Mouse (Mus musculus) midbrain, embryonic 14.5 days (tissue): ENCODE measurements around the gene Siah2. TPM values are rescaled to one million over a fixed set of nuclear protein-coding genes. Genes with fewer than 3 reads are reported as not detected.

Source experiments
- ATAC-seq: fragments of 200-750 bp; cut with Nextera tagmentation; 2 replicates; pipeline ENCODE4 v1.8.0; 2017; ENCODE audit warnings: moderate number of reproducible peaks, moderate library complexity; ENCODE audit not compliant: low FRiP score, low TSS enrichment
- DNase-seq: peaks from one replicate; pipeline ENCODE4 v3.0.0-alpha.2; 2015
- H3K27ac ChIP-seq: fragments of 300-500 bp; sonication (generic); replicated peaks from 2 replicates; pipeline ENCODE4 v1.5.1; 2014; ENCODE audit warnings: mild to moderate bottlenecking, low read depth, low read length, moderate library complexity
- H3K27me3 ChIP-seq: fragments of 300-500 bp; sonication (generic); 2 replicates; pipeline ENCODE4 v1.6.1; 2014; ENCODE audit warnings: low read length, control low read depth, mixed read lengths; ENCODE audit not compliant: control insufficient read depth, insufficient read depth
- H3K36me3 ChIP-seq: fragments of 300-500 bp; sonication (generic); 2 replicates; pipeline ENCODE4 v1.6.1; 2014; ENCODE audit warnings: low read length, control low read depth; ENCODE audit not compliant: control insufficient read depth, insufficient read depth
- H3K4me1 ChIP-seq: fragments of 300-500 bp; sonication (generic); 2 replicates; pipeline ENCODE4 v1.6.1; 2014; ENCODE audit warnings: mild to moderate bottlenecking, antibody characterized with exemption, low read length, control low read depth; ENCODE audit not compliant: control insufficient read depth, insufficient read depth
- H3K4me2 ChIP-seq: fragments of 300-500 bp; sonication (generic); 2 replicates; pipeline ENCODE4 v1.6.1; 2014; ENCODE audit warnings: mild to moderate bottlenecking, low read length, moderate library complexity
- H3K4me3 ChIP-seq: fragments of 300-500 bp; sonication (generic); replicated peaks from 2 replicates; pipeline ENCODE4 v1.5.1; 2014; ENCODE audit warnings: low read depth, low read length
- H3K9ac ChIP-seq: fragments of 300-500 bp; sonication (generic); replicated peaks from 2 replicates; pipeline ENCODE4 v1.6.1; 2014; ENCODE audit warnings: mild to moderate bottlenecking, low read length, moderate library complexity
- H3K9me3 ChIP-seq: fragments of 300-500 bp; sonication (generic); 2 replicates; pipeline ENCODE4 v1.6.1; 2016; ENCODE audit warnings: low read length, control low read depth, mixed read lengths; ENCODE audit not compliant: control insufficient read depth
- WGBS: fragments of 180-500 bp; shearing (Covaris S2); extraction: QIAGEN DNeasy Blood & Tissue Kit; methylation state at CpG from one replicate; pipeline ENCODE4 v1.1.7; 2014; 5-methylcytosine and 5-hydroxymethylcytosine counted together
- polyA plus RNA-seq: library from polyadenylated mRNA; unstranded; fragments of >200 nt; fragmentation: Nextera tagmentation; extraction: Ambion mirVana; gene quantifications from 2 replicates; pipeline ENCODE4 v1.2.1, GENCODE M21; 2014

Siah2 gene
- polyA plus RNA-seq, 1 experiment from 2014 or later = 9.9 TPM

- Histone ChIP-seq H3K4me3 (no peak overlapping the region), H3K4me2 (no peak overlapping the region), H3K4me1 (no peaks in the 10 kb centered on the region), H3K36me3 (no peaks in the 10 kb centered on the region), H3K27me3 (no peaks in the 10 kb centered on the region), H3K9ac (no peak overlapping the region), H3K9me3 (no peaks in the 10 kb centered on the region), H3K27ac (no peak overlapping the region)
- no peak for ATAC-seq
- DNase-seq = no peak
Measured at GRCm38 (mm10) chr3:58724815-58725214, 32.6 kb upstream of the Siah2 start.

GRCm38 (mm10) chr3:58723656-58724055 lies 31.5 kb upstream of the Siah2 start:
- WGBS = 97% methylated on average over 2 of the region's 2 CpGs
- Histone ChIP-seq H3K4me1 (no peaks in the 10 kb centered on the region), H3K36me3 (no peaks in the 10 kb centered on the region), H3K9me3 (no peaks in the 10 kb centered on the region), H3K4me3 (no peak overlapping the region), H3K4me2 (no peak overlapping the region), H3K27me3 (no peaks in the 10 kb centered on the region), H3K27ac (no peak overlapping the region), H3K9ac (no peak overlapping the region)
- ATAC-seq (no peak), DNase-seq (no peak)

- Histone ChIP-seq H3K27ac (no peak overlapping the region), H3K4me3 (no peak overlapping the region), H3K9ac (no peak overlapping the region), H3K4me1 (no peaks in the 10 kb centered on the region), H3K27me3 (no peaks in the 10 kb centered on the region), H3K9me3 (no peaks in the 10 kb centered on the region; the same call in 1 of the 2 replicates), H3K4me2 (no peak overlapping the region), H3K36me3 (no peaks in the 10 kb centered on the region)
- 60% methylated on average over 9 of the region's 9 CpGs for WGBS
- DNase-seq (no peak), ATAC-seq (no peak)
Measured at GRCm38 (mm10) chr3:58719461-58720230, 27.4 kb upstream of the Siah2 start.

- no peak for ATAC-seq
- H3K9ac ChIP-seq = no peak overlapping the region
- H3K27ac ChIP-seq = no peak overlapping the region
- H3K4me3 ChIP-seq = no peak overlapping the region
- DNase-seq = no peak
- H3K9me3 ChIP-seq = no peaks in the 10 kb centered on the region; the same call in 1 of the 2 replicates
- H3K36me3 ChIP-seq = no peaks in the 10 kb centered on the region
- no peaks in the 10 kb centered on the region for H3K27me3 ChIP-seq
- H3K4me2 ChIP-seq = no peak overlapping the region
- 85% methylated on average over 2 of the region's 2 CpGs for WGBS
- no peaks in the 10 kb centered on the region for H3K4me1 ChIP-seq
Measured at GRCm38 (mm10) chr3:58716705-58717104, 24.5 kb upstream of the Siah2 start.

- WGBS = 78% methylated on average over 2 of the region's 2 CpGs
- DNase-seq = no peak
Measured at GRCm38 (mm10) chr3:58714767-58715166, 22.6 kb upstream of the Siah2 start.

GRCm38 (mm10) chr3:58714034-58714433 lies 21.8 kb upstream of the Siah2 start:
- 90% methylated on average over 2 of the region's 2 CpGs for WGBS
- DNase-seq = no peak

More at GRCm38 (mm10) chr3:58714767-58715166, 22.6 kb upstream of the Siah2 start:
- H3K9ac ChIP-seq = no peak overlapping the region
- H3K36me3 ChIP-seq = no peaks in the 10 kb centered on the region
- H3K4me2 ChIP-seq = no peak overlapping the region
- no peak overlapping the region for H3K4me3 ChIP-seq
- H3K9me3 ChIP-seq = no peaks in the 10 kb centered on the region; the same call in 1 of the 2 replicates
- no peak for ATAC-seq
- H3K4me1 ChIP-seq = no peaks in the 10 kb centered on the region
- no peaks in the 10 kb centered on the region for H3K27me3 ChIP-seq
- no peak overlapping the region for H3K27ac ChIP-seq

GRCm38 (mm10) chr3:58713191-58713590 lies 21.0 kb upstream of the Siah2 start:
- WGBS = 93% methylated on average over 4 of the region's 4 CpGs
- DNase-seq (no peak), ATAC-seq (no peak)
- Histone ChIP-seq H3K36me3 (no peaks in the 10 kb centered on the region), H3K9me3 (no peaks in the 10 kb centered on the region; the same call in 1 of the 2 replicates), H3K4me3 (no peak overlapping the region), H3K9ac (no peak overlapping the region), H3K4me1 (no peaks in the 10 kb centered on the region), H3K27me3 (no peaks in the 10 kb centered on the region), H3K27ac (no peak overlapping the region), H3K4me2 (no peak overlapping the region)

More at GRCm38 (mm10) chr3:58714034-58714433, 21.8 kb upstream of the Siah2 start:
- Histone ChIP-seq H3K4me2 (no peak overlapping the region), H3K27ac (no peak overlapping the region), H3K4me3 (no peak overlapping the region), H3K9ac (no peak overlapping the region), H3K4me1 (no peaks in the 10 kb centered on the region), H3K9me3 (no peaks in the 10 kb centered on the region; the same call in 1 of the 2 replicates), H3K36me3 (no peaks in the 10 kb centered on the region), H3K27me3 (no peaks in the 10 kb centered on the region)
- ATAC-seq = no peak

GRCm38 (mm10) chr3:58704547-58704946 lies 12.3 kb upstream of the Siah2 start:
- no peaks in the 10 kb centered on the region for H3K36me3 ChIP-seq
- 80% methylated on average over 4 of the region's 4 CpGs for WGBS
- no peaks in the 10 kb centered on the region for H3K9me3 ChIP-seq
- no peak overlapping the region for H3K9ac ChIP-seq
- DNase-seq (no peak), ATAC-seq (no peak)
- H3K4me2 ChIP-seq = no peak overlapping the region
- no peak overlapping the region for H3K4me3 ChIP-seq
- H3K27ac ChIP-seq = no peak overlapping the region
- H3K4me1 ChIP-seq = no peaks in the 10 kb centered on the region
- no peaks in the 10 kb centered on the region for H3K27me3 ChIP-seq

GRCm38 (mm10) chr3:58703748-58704147 lies 11.5 kb upstream of the Siah2 start:
- Histone ChIP-seq H3K27ac (no peak overlapping the region), H3K4me2 (no peak overlapping the region), H3K4me3 (no peak overlapping the region), H3K9ac (no peak overlapping the region), H3K27me3 (no peaks in the 10 kb centered on the region), H3K4me1 (no peaks in the 10 kb centered on the region), H3K36me3 (no peaks in the 10 kb centered on the region), H3K9me3 (no peaks in the 10 kb centered on the region)
- DNase-seq (no peak), ATAC-seq (no peak; the same call in 1 of the 2 replicates)
- 74% methylated on average over 9 of the region's 9 CpGs for WGBS
